Mouse (Mus musculus) CH12.LX (cell line): ENCODE measurements around the gene Unc93b1. TPM values are rescaled to one million over a fixed set of nuclear protein-coding genes. Genes with fewer than 3 reads are reported as not detected.

Experiments used
- DNase-seq: peaks from one replicate; pipeline ENCODE4 v3.0.0-alpha.2; 2013; ENCODE audit errors: extremely low read depth
- H3K27ac ChIP-seq: 2 replicates; pipeline ENCODE4 v1.5.1; 2012; ENCODE audit warnings: low read depth, mild to moderate bottlenecking, control low read depth, moderate library complexity; ENCODE audit not compliant: insufficient read depth
- H3K27me3 ChIP-seq: replicated peaks from 2 replicates; pipeline ENCODE3; 2012; ENCODE audit warnings: inconsistent platforms
- H3K36me3 ChIP-seq, 2 experiments: replicated peaks in 1 of 2; 2 replicates each; pipeline versions ENCODE3 to v1.6.1; 2012; ENCODE audit warnings: inconsistent platforms in 1 of 2, low read length in 1 of 2, mild to moderate bottlenecking in 1 of 2, mixed read lengths in 1 of 2, moderate library complexity in 1 of 2; ENCODE audit not compliant: control insufficient read depth in 1 of 2, insufficient read depth in 1 of 2
- H3K4me1 ChIP-seq, 2 experiments: 2 replicates each; pipeline ENCODE4 v1.6.1; 2012; ENCODE audit warnings: inconsistent platforms in 1 of 2, moderate library complexity in 1 of 2; ENCODE audit not compliant: insufficient read depth in 2 of 2, control insufficient read depth in 1 of 2
- H3K4me2 ChIP-seq: 2 replicates; pipeline ENCODE4 v1.6.1; 2012; ENCODE audit warnings: low read depth, mild to moderate bottlenecking, control low read depth; ENCODE audit not compliant: poor library complexity, insufficient read depth, severe bottlenecking
- H3K4me3 ChIP-seq, 3 experiments: fragments of 150-350 bp in 1 of 3; sonication (generic) in 1 of 3; replicated peaks in 1 of 3; 2 replicates each; pipeline versions ENCODE3 to v1.5.1; 2011 to 2012; ENCODE audit warnings: low read depth in 2 of 3, low read length in 2 of 3, mild to moderate bottlenecking in 2 of 3, moderate library complexity in 2 of 3, control low read depth in 1 of 3, improper control_type of control experiment in 1 of 3, inconsistent platforms in 1 of 3, mixed read lengths in 1 of 3; ENCODE audit not compliant: poor library complexity in 1 of 3
- H3K79me2 ChIP-seq: replicated peaks from 2 replicates; pipeline ENCODE4 v1.6.1; 2012; ENCODE audit warnings: mild to moderate bottlenecking, moderate library complexity; ENCODE audit not compliant: control insufficient read depth, poor library complexity, insufficient read depth, severe bottlenecking; ENCODE audit errors: extremely low read depth
- H3K9ac ChIP-seq: 2 replicates; pipeline ENCODE4 v1.6.1; 2012; ENCODE audit warnings: low read depth, mild to moderate bottlenecking, control low read depth, moderate library complexity; ENCODE audit not compliant: insufficient read depth
- H3K9me3 ChIP-seq: replicated peaks from 2 replicates; pipeline ENCODE3; 2012; ENCODE audit warnings: low read length, inconsistent platforms, mixed read lengths
- CHD1 ChIP-seq: IDR thresholded peaks from 2 replicates; pipeline ENCODE4 v1.6.1; 2012; ENCODE audit warnings: low read depth, low read length, improper control_type of control experiment, inconsistent platforms
- CHD2 ChIP-seq: IDR thresholded peaks from 2 replicates; pipeline ENCODE4 v1.6.1; 2011; ENCODE audit warnings: low read length, improper control_type of control experiment
- CTCF ChIP-seq, 2 experiments: IDR thresholded peaks in 1 of 2; conservative IDR thresholded peaks in 1 of 2; 2 replicates each; pipeline ENCODE4 v1.5.1; 2011 to 2012; ENCODE audit warnings: low read depth in 2 of 2, low read length in 2 of 2, improper control_type of control experiment in 1 of 2, inconsistent platforms in 1 of 2, mild to moderate bottlenecking in 1 of 2, moderate library complexity in 1 of 2
- ELF1 ChIP-seq: IDR thresholded peaks from 2 replicates; pipeline ENCODE4 v1.6.1; 2014; ENCODE audit warnings: low read depth, mild to moderate bottlenecking, inconsistent platforms, low read length, improper control_type of control experiment
- EP300 ChIP-seq: IDR thresholded peaks from 2 replicates; pipeline ENCODE4 v1.6.1; 2011; ENCODE audit warnings: low read length, improper control_type of control experiment
- ETS1 ChIP-seq: conservative IDR thresholded peaks from 2 replicates; pipeline ENCODE4 v1.6.1; 2012; ENCODE audit warnings: low read depth, mild to moderate bottlenecking, inconsistent platforms, low read length, improper control_type of control experiment, moderate library complexity
- GABPA ChIP-seq: IDR thresholded peaks from 2 replicates; pipeline ENCODE4 v1.6.1; 2012; ENCODE audit warnings: low read depth, low read length, improper control_type of control experiment, inconsistent platforms; ENCODE audit not compliant: insufficient replicate concordance
- IRF4 ChIP-seq: IDR thresholded peaks from 2 replicates; pipeline ENCODE4 v1.6.1; 2014; ENCODE audit warnings: low read depth, mild to moderate bottlenecking, inconsistent platforms, low read length, improper control_type of control experiment
- JUN ChIP-seq: IDR thresholded peaks from 2 replicates; pipeline ENCODE4 v1.6.1; 2011; ENCODE audit warnings: low read depth, mild to moderate bottlenecking, low read length, improper control_type of control experiment, moderate library complexity; ENCODE audit not compliant: insufficient read depth
- JUND ChIP-seq: conservative IDR thresholded peaks from 2 replicates; pipeline ENCODE4 v1.6.1; 2011; ENCODE audit warnings: low read depth, low read length, improper control_type of control experiment
- KAT2A ChIP-seq: IDR thresholded peaks from 2 replicates; pipeline ENCODE4 v1.6.1; 2012; ENCODE audit warnings: low read length, improper control_type of control experiment, inconsistent platforms; ENCODE audit not compliant: insufficient replicate concordance
- MAX ChIP-seq: IDR thresholded peaks from 2 replicates; pipeline ENCODE4 v1.6.1; 2011; ENCODE audit warnings: low read length, improper control_type of control experiment
- MEF2A ChIP-seq: IDR thresholded peaks from 2 replicates; pipeline ENCODE4 v1.6.1; 2014; ENCODE audit warnings: low read depth, mild to moderate bottlenecking, inconsistent platforms, low read length, improper control_type of control experiment, borderline replicate concordance
- MXI1 ChIP-seq: IDR thresholded peaks from 2 replicates; pipeline ENCODE4 v1.6.1; 2011; ENCODE audit warnings: mild to moderate bottlenecking, low read depth, low read length, improper control_type of control experiment
- MYC ChIP-seq: IDR thresholded peaks from 2 replicates; pipeline ENCODE4 v1.6.1; 2011; ENCODE audit warnings: low read depth, mild to moderate bottlenecking, improper control_type of control experiment, low read length
- NELFE ChIP-seq: IDR thresholded peaks from 2 replicates; pipeline ENCODE4 v1.6.1; 2011; ENCODE audit warnings: low read depth, low read length, improper control_type of control experiment
- NRF1 ChIP-seq: IDR thresholded peaks from 2 replicates; pipeline ENCODE4 v1.6.1; 2014; ENCODE audit warnings: low read depth, mild to moderate bottlenecking, inconsistent platforms, low read length, improper control_type of control experiment, moderate library complexity
- PAX5 ChIP-seq: IDR thresholded peaks from 2 replicates; pipeline ENCODE4 v1.6.1; 2012; ENCODE audit warnings: low read length, inconsistent platforms, mixed read lengths
- POLR2A ChIP-seq: IDR thresholded peaks from 2 replicates; pipeline ENCODE4 v1.6.1; 2011; ENCODE audit warnings: low read depth, mild to moderate bottlenecking, improper control_type of control experiment, low read length
- POLR2AphosphoS2 ChIP-seq: IDR thresholded peaks from 2 replicates; pipeline ENCODE4 v1.6.1; 2011; ENCODE audit warnings: low read depth, low read length, improper control_type of control experiment
- SIN3A ChIP-seq: IDR thresholded peaks from 2 replicates; pipeline ENCODE4 v1.6.1; 2012; ENCODE audit warnings: low read length, improper control_type of control experiment, inconsistent platforms
- SMC3 ChIP-seq: IDR thresholded peaks from 2 replicates; pipeline ENCODE4 v1.6.1; 2011; ENCODE audit warnings: low read depth, low read length, improper control_type of control experiment
- TBP ChIP-seq: conservative IDR thresholded peaks from 2 replicates; pipeline ENCODE4 v1.6.1; 2011; ENCODE audit warnings: low read depth, low read length, improper control_type of control experiment
- TCF12 ChIP-seq: IDR thresholded peaks from 2 replicates; pipeline ENCODE4 v1.6.1; 2014; ENCODE audit warnings: low read depth, mild to moderate bottlenecking, inconsistent platforms, low read length, improper control_type of control experiment
- UBTF ChIP-seq: IDR thresholded peaks from 2 replicates; pipeline ENCODE4 v1.6.1; 2012; ENCODE audit warnings: low read depth, mild to moderate bottlenecking, inconsistent platforms, low read length, improper control_type of control experiment, moderate library complexity
- USF2 ChIP-seq: conservative IDR thresholded peaks from 2 replicates; pipeline ENCODE4 v1.6.1; 2011; ENCODE audit warnings: low read depth, low read length, improper control_type of control experiment
- ZKSCAN1 ChIP-seq: IDR thresholded peaks from 2 replicates; pipeline ENCODE4 v1.6.1; 2012; ENCODE audit warnings: low read depth, inconsistent platforms, low read length, improper control_type of control experiment, borderline replicate concordance
- dilution Hi-C: fragments of 300-500 bp; cut with MboI; formaldehyde crosslinking; loops from 2 replicates; pipeline ENCODE4 v1.14.3; 2020; ENCODE audit warnings: low sequenced_read_pairs; ENCODE audit not compliant: extremely low pct_unique_long_range_greater_than_20kb, extremely low pct_ligation_motif_present
- in situ Hi-C: fragments of 300-500 bp; cut with MboI; formaldehyde crosslinking; loops from 3 replicates; pipeline ENCODE4 v1.14.3; 2019; ENCODE audit warnings: low sequenced_read_pairs, low pct_ligation_motif_present, low pct_unique_long_range_greater_than_20kb, mixed read lengths
- polyA plus RNA-seq: library from polyadenylated mRNA; unstranded; fragments of >175 nt; gene quantifications from 2 replicates; pipeline ENCODE4 v1.2.1, GENCODE M21; 2012; ENCODE audit warnings: low read depth; ENCODE audit not compliant: insufficient read length
- total RNA-seq, 2 experiments: library from RNA; depleted of rRNA; stranded (reverse); fragments of 300-350 nt in 1 of 2; fragments of >200 nt in 1 of 2; gene quantifications; 2 replicates each; pipeline ENCODE4 v1.2.3; 2012 to 2014

Gene Unc93b1
- total and polyA plus RNA-seq, 3 experiments, result 82.3 to 117 (median 84.7) TPM

GRCm38 (mm10) chr19:3906795-3907786 is 27.9 kb upstream of the Unc93b1 start, which contains the start of gene Tcirg1 (continued):
- no peak for TF ChIP-seq USF2
- TF ChIP-seq JUN, result no peak
- no peak for TF ChIP-seq IRF4
- TF ChIP-seq CTCF (conservative IDR thresholded peaks at IDR 0.05 in 1 of 2, IDR thresholded peaks at IDR 0.05 in 1 of 2; ENCODE audit: low read depth in 2 of 2, low read length in 2 of 2), result no peak
- peak; percentile 74 for TF ChIP-seq POLR2A
- TF ChIP-seq MAX, result no peak
- TF ChIP-seq EP300, result no peak
- TF ChIP-seq UBTF, result no peak
- peak; percentile 85 for TF ChIP-seq SIN3A
- no peak for TF ChIP-seq ZKSCAN1
- peak; percentile 52; the same call in 1 of the 2 replicates for TF ChIP-seq NELFE
- TF ChIP-seq CHD1, result no peak; the same call in 1 of the 2 replicates
- TF ChIP-seq MEF2A, result peak; percentile 15; the same call in 1 of the 2 replicates
- peak; percentile 72; the same call in 1 of the 2 replicates for TF ChIP-seq POLR2AphosphoS2
- TF ChIP-seq TBP, result 0 out of 2 replicates have a peak, but pooled peaks have one; percentile 6
- no peak for TF ChIP-seq SMC3
- no peak for TF ChIP-seq KAT2A
- peak; percentile 70 for TF ChIP-seq CHD2
- no peak for TF ChIP-seq ELF1
- TF ChIP-seq MXI1, result peak; percentile 58
- no peak for TF ChIP-seq JUND
- no peak for TF ChIP-seq GABPA
- TF ChIP-seq MYC, result 0 out of 2 replicates have a peak, but pooled peaks have one; percentile 16

- H3K9ac ChIP-seq, result no peak overlapping the region
- H3K27ac ChIP-seq, result no peak overlapping the region
- peaks cover 7% of the 10 kb centered on the region for H3K79me2 ChIP-seq
- TF ChIP-seq JUN (no peak), MEF2A (no peak), POLR2A (no peak), ETS1 (no peak), PAX5 (no peak), MYC (no peak), UBTF (no peak), SMC3 (no peak), MAX (no peak), NRF1 (no peak), TCF12 (no peak)
- DNase-seq, result no peak
- H3K9me3 ChIP-seq, result no peaks in the 10 kb centered on the region
- in situ Hi-C loops, result loop anchor here (5.0 kb wide), 1 partner anchor 34 kb away; no protein-coding TSS in a partner anchor
- H3K4me3 ChIP-seq, result no peak overlapping the region
- H3K4me1 ChIP-seq, result peaks cover 10 to 44% of the 10 kb centered on the region in 2 experiments; a peak in 3 of 4 replicates
- no peak overlapping the region for H3K4me2 ChIP-seq
- H3K36me3 ChIP-seq, result peaks cover 45 to 59% of the 10 kb centered on the region in 2 experiments
- H3K27me3 ChIP-seq, result no peaks in the 10 kb centered on the region
- dilution Hi-C loops, result no loop called here
Observed at GRCm38 (mm10) chr19:3907876-3908660, 26.9 kb upstream of the Unc93b1 start.
